Mouse (Mus musculus) heart, embryonic 16.5 days (tissue): ENCODE results near the gene Clcnka. TPM values are rescaled to one million over a fixed set of nuclear protein-coding genes. Genes with fewer than 3 reads are reported as not detected.

Experiments used
- ATAC-seq: fragments of 200-750 bp; cut with Nextera tagmentation; replicated peaks from 2 replicates; pipeline ENCODE4 v1.8.0; 2017; ENCODE audit warnings: moderate number of reproducible peaks; ENCODE audit not compliant: insufficient read depth, low FRiP score; ENCODE audit errors: extremely low read depth
- H3K27ac ChIP-seq: fragments of 300-500 bp; sonication (generic); 2 replicates; pipeline ENCODE4 v1.5.1; 2014; ENCODE audit warnings: mild to moderate bottlenecking, low read length, control low read depth, moderate library complexity
- H3K27me3 ChIP-seq: fragments of 300-500 bp; sonication (generic); 2 replicates; pipeline ENCODE4 v1.6.1; 2014; ENCODE audit warnings: low read length, mixed read lengths; ENCODE audit not compliant: control insufficient read depth, insufficient read depth
- H3K36me3 ChIP-seq: fragments of 300-500 bp; sonication (generic); 2 replicates; pipeline ENCODE4 v1.6.1; 2014; ENCODE audit not compliant: control insufficient read depth, insufficient read depth
- H3K4me1 ChIP-seq: fragments of 300-500 bp; sonication (generic); 2 replicates; pipeline ENCODE4 v1.6.1; 2014; ENCODE audit warnings: low read length, mixed read lengths; ENCODE audit not compliant: control insufficient read depth, insufficient read depth
- H3K4me2 ChIP-seq: fragments of 300-500 bp; sonication (generic); 2 replicates; pipeline ENCODE4 v1.6.1; 2014; ENCODE audit warnings: low read depth, mild to moderate bottlenecking, control low read depth, low read length
- H3K4me3 ChIP-seq: fragments of 300-500 bp; sonication (generic); 2 replicates; pipeline ENCODE4 v1.5.1; 2014; ENCODE audit warnings: mild to moderate bottlenecking, control low read depth, low read length
- H3K9ac ChIP-seq: fragments of 300-500 bp; sonication (generic); 2 replicates; pipeline ENCODE4 v1.6.1; 2014; ENCODE audit warnings: low read length, control low read depth
- H3K9me3 ChIP-seq: fragments of 300-500 bp; sonication (generic); replicated peaks from 2 replicates; pipeline ENCODE4 v1.6.1; 2016; ENCODE audit warnings: low read length; ENCODE audit not compliant: control insufficient read depth
- WGBS: fragments of 180-500 bp; shearing (Covaris S2); extraction: QIAGEN DNeasy Blood & Tissue Kit; methylation state at CpG from one replicate; pipeline ENCODE4 v1.1.7; 2014; 5-methylcytosine and 5-hydroxymethylcytosine counted together
- polyA plus RNA-seq: library from polyadenylated mRNA; unstranded; fragments of >200 nt; fragmentation: Nextera tagmentation; extraction: Ambion mirVana; gene quantifications from 2 replicates; pipeline ENCODE4 v1.2.1, GENCODE M21; 2015

Gene Clcnka
- 0.11 TPM in 1 of 2 replicates, not detected in the other for polyA plus RNA-seq

GRCm38 (mm10) chr4:141398545-141398944 is at the start of gene Clcnka:
TSS of gene Clcnka (minus strand) at chr4:141398724.
- Histone ChIP-seq H3K4me3 (no peak within 1 kb of the TSS), H3K9me3 (no peaks in the 10 kb centered on the region), H3K27ac (no peak within 1 kb of the TSS), H3K36me3 (no peaks in the 10 kb centered on the region), H3K27me3 (no peaks in the 10 kb centered on the region), H3K9ac (no peak within 1 kb of the TSS), H3K4me2 (no peak within 1 kb of the TSS), H3K4me1 (peaks cover 5% of the 10 kb centered on the region; the same call in 1 of the 2 replicates)
- 44% methylated on average over 12 of the region's 12 CpGs for WGBS
- ATAC-seq, result no peak

DNA sequence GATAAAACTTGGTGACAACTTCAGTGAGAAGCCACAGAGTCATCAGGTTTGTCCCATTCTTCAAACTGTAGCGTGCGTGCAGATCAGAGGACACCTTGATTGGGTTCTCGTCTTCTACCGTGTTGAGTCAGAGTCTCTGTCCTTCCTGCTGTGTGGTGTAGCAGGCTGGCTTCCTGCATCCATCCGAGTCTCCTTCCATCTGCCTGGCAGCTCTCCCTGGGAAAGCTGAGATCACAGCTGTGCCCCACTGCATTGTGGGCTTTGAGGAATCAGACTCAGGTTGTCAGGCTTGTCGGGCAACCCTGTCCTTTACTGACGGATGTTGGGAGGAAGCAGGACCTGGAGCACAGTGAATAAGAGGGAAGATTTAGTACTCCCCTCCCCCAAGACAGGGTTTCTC is 47.7 kb upstream of the Clcnka start:
- Histone ChIP-seq H3K9ac (no peak overlapping the region), H3K4me2 (no peak overlapping the region)
- WGBS, result 66% methylated on average over 7 of the region's 7 CpGs

DNA sequence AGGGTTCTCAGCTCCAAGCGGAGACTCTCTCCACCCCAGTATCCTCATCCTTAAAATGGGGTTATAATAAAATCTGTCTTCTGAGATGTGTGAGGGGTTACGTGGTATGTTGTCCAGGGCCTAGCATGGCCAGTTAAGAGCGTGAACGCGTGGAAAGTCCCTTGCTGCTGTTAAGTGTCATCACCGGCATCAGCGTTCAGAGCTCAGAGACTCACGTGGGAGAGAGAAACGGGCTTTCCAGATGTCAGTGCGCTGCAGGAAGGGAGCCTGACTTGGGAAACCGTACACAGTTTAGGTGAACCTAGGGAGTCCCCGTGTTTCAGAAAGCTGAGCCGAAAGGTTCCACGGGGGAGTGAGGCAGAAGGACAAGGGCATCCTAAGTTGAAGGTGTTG is 46.8 kb upstream of the Clcnka start:
- Histone ChIP-seq H3K27ac (no peak overlapping the region), H3K4me1 (peaks cover 16% of the 10 kb centered on the region), H3K9ac (peak overlapping the region; percentile 97), H3K27me3 (no peaks in the 10 kb centered on the region), H3K4me2 (peak overlapping the region; percentile 97), H3K9me3 (no peaks in the 10 kb centered on the region), H3K4me3 (peak overlapping the region; percentile 98), H3K36me3 (peaks cover 9% of the 10 kb centered on the region; the same call in 1 of the 2 replicates)
- ATAC-seq, result no peak
- 10% methylated on average over 14 of the region's 14 CpGs for WGBS

More for the DNA sequence above, 47.7 kb upstream of the Clcnka start:
- Histone ChIP-seq H3K9me3 (no peaks in the 10 kb centered on the region), H3K4me3 (no peak overlapping the region), H3K4me1 (peaks cover 16% of the 10 kb centered on the region), H3K27ac (no peak overlapping the region), H3K27me3 (no peaks in the 10 kb centered on the region), H3K36me3 (peaks cover 9% of the 10 kb centered on the region; the same call in 1 of the 2 replicates)
- ATAC-seq, result no peak

DNA sequence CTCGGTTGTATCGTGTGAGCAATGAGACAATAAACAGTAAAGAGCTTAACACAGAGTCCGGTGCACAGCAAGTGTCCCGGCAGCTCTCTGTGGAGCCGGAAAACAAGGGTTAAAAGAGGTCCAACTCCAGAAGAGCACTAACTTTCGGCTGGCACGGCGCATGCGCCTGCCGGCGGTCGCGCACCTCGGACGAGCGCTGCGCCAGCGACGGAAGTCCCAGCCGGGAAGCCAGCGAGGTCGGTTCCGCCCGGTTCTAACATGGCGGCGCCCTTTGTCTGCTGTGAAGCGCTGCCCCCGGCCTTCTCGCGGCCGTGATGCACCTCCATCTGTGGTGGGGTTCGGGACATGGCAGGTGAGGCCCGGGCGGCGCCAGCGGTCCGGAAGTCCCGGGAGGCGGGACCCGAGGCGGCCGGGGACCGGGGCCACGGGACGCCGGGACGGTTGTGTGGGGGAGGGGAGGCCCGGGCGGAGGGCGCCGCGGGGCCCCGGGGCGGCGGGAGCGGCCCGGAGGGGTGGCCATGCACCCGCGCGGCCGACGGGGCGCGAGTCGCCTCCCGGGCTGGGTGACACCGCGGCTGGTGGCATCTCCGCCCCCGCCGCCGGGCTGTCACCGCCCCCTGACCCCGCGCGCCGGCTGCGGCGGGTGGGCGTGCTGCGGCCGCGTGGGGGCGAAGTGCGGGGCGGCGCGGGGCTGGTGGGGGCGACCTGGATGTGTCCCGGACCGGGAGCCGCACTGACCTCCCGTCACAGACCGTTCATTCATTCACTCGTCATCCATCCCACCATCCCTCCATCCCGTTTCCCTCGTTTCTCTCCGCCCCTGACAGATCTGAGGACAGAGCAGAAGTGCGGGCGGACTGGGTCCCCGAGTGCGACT is 46.2 kb upstream of the Clcnka start, which contains the start of gene Zbtb17:
Gene Zbtb17 (plus strand): TSS at position 204 of the 877 bp plus-strand sequence.
- H3K27me3 ChIP-seq, result no peaks in the 10 kb centered on the region
- under 1% methylated on average over 77 of the region's 102 CpGs for WGBS
- ATAC-seq, result peak; percentile 87
- H3K9ac ChIP-seq, result peak within 1 kb of the TSS; percentile 97
- H3K4me1 ChIP-seq, result peaks cover 16% of the 10 kb centered on the region
- peak within 1 kb of the TSS; percentile 80 for H3K27ac ChIP-seq
- H3K4me2 ChIP-seq, result peak within 1 kb of the TSS; percentile 97
- peaks cover 9% of the 10 kb centered on the region; the same call in 1 of the 2 replicates for H3K36me3 ChIP-seq
- H3K9me3 ChIP-seq, result no peaks in the 10 kb centered on the region
- H3K4me3 ChIP-seq, result peak within 1 kb of the TSS; percentile 98

- ATAC-seq, result no peak
- Histone ChIP-seq H3K27ac (peak overlapping the region; percentile 53; the same call in 1 of the 2 replicates), H3K27me3 (no peaks in the 10 kb centered on the region), H3K4me2 (peak overlapping the region; percentile 97), H3K9ac (peak overlapping the region; percentile 97), H3K4me3 (peak overlapping the region; percentile 98), H3K9me3 (no peaks in the 10 kb centered on the region), H3K36me3 (peaks cover 7% of the 10 kb centered on the region; the same call in 1 of the 2 replicates), H3K4me1 (peaks cover 16% of the 10 kb centered on the region)
- 31% methylated on average over 11 of the region's 11 CpGs for WGBS
These were observed 45.3 kb upstream of the Clcnka start for GRCm38 (mm10) chr4:141443641-141444429.

- peaks cover 14% of the 10 kb centered on the region for H3K4me1 ChIP-seq
- no peaks in the 10 kb centered on the region for H3K36me3 ChIP-seq
- no peak overlapping the region for H3K4me3 ChIP-seq
- H3K27ac ChIP-seq, result no peak overlapping the region
- no peak for ATAC-seq
- no peak overlapping the region for H3K4me2 ChIP-seq
- no peak overlapping the region for H3K9ac ChIP-seq
- H3K9me3 ChIP-seq, result no peaks in the 10 kb centered on the region
- H3K27me3 ChIP-seq, result no peaks in the 10 kb centered on the region
These were observed 42.4 kb upstream of the Clcnka start for GRCm38 (mm10) chr4:141440877-141441276.

DNA sequence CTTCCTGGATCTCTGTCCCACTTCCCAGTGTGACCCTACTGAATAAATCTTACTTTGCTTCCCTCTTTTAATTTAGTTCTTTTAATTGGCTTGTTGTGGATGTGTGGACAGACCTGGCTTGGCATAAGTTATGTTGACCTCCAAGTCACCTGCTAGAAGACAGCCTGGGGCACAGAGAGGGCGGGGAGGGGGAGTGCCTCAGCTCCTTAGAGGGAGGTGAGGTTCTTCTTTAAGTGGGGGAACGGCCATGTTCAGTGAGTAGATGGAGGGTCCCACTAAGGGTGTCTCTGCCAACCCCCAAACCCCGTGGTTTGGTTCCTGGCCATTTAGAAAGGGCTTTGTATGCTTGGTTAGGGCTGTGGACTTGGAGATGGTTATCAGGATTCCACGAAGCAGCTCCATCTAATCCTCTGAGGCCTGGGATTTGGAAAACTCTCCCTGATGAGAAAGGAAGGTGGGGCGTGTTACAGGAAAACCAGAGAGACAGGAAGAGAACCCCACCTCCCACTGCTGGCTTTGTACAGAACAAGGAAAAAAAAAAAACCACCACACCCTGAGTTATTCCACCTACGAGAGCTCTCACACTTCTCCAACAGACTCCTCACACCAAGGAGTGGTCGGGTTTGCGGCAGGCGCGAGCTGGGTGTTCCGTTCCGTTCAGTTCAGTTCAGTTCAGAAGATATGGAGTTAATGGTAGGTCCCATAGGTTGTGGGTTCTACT is 40.7 kb upstream of the Clcnka start:
- WGBS, result 64% methylated on average over 12 of the region's 12 CpGs
- Histone ChIP-seq H3K27ac (no peak overlapping the region), H3K4me2 (no peak overlapping the region), H3K4me1 (peaks cover 5% of the 10 kb centered on the region), H3K9ac (no peak overlapping the region), H3K36me3 (no peaks in the 10 kb centered on the region), H3K4me3 (no peak overlapping the region), H3K27me3 (no peaks in the 10 kb centered on the region), H3K9me3 (no peaks in the 10 kb centered on the region)
- no peak for ATAC-seq

- no peak within 1 kb of the TSS for H3K4me2 ChIP-seq
- H3K27ac ChIP-seq, result no peak within 1 kb of the TSS
- H3K4me3 ChIP-seq, result no peak within 1 kb of the TSS
- WGBS, result 88% methylated on average over 1 of the region's 1 CpGs
- no peaks in the 10 kb centered on the region for H3K4me1 ChIP-seq
- ATAC-seq, result no peak
- H3K9me3 ChIP-seq, result no peaks in the 10 kb centered on the region
- H3K9ac ChIP-seq, result no peak within 1 kb of the TSS
- H3K27me3 ChIP-seq, result no peaks in the 10 kb centered on the region
- H3K36me3 ChIP-seq, result no peaks in the 10 kb centered on the region
These were observed 37.5 kb upstream of the Clcnka start, which contains the start of gene Srarp for GRCm38 (mm10) chr4:141435974-141436373. TSS of gene Srarp (minus strand) at chr4:141436105.
